Mouse (Mus musculus): ENCODE measurements at regions not wholly inside any gene's neighbourhood (a gene's known extent, or its start where the extent isn't known, plus 50 kb on each side); places are given as distances from the start of the nearest gene placed in this dataset.

GRCm38 (mm10) chr13:39523856-39524301 lies 563.2 kb upstream of the Slc35b3 start:
- TF ChIP-seq CTCF (IDR thresholded peaks at IDR 0.05; ENCODE audit: control insufficient read depth, insufficient read depth, insufficient read length), result no peak
- no peak for TF ChIP-seq MAX (IDR thresholded peaks at IDR 0.05)
- TF ChIP-seq CEBPB (IDR thresholded peaks at IDR 0.05; ENCODE audit: low read depth), result no peak
- no peak for TF ChIP-seq USF1 (IDR thresholded peaks at IDR 0.05; ENCODE audit: low read depth)

All from C2C12 (cell line).